Mouse (Mus musculus) neural tube, embryonic 10.5 days (tissue): ENCODE results near the gene Banp.

ENCODE experiments used
- DNase-seq: peaks from one replicate; pipeline ENCODE4 v3.0.0-alpha.2; 2017; ENCODE audit warnings: low spot score; ENCODE audit errors: extremely low spot score

The Banp gene

GRCm38 (mm10) chr8:122058951-122059350 lies 109.4 kb downstream of the Banp start:
- no peak for DNase-seq

GRCm38 (mm10) chr8:122062508-122063223 lies 113.1 kb downstream of the Banp start:
- DNase-seq: no peak

- no peak for DNase-seq
These were observed 114.8 kb downstream of the Banp start for GRCm38 (mm10) chr8:122064353-122064752.

GRCm38 (mm10) chr8:122067783-122068505 lies 118.4 kb downstream of the Banp start:
- no peak for DNase-seq

GRCm38 (mm10) chr8:122068609-122069008 lies 119.1 kb downstream of the Banp start:
- no peak for DNase-seq

- DNase-seq: no peak
These were observed 119.7 kb downstream of the Banp start for GRCm38 (mm10) chr8:122069281-122069680.

- DNase-seq: no peak
These were observed 121.6 kb downstream of the Banp start for GRCm38 (mm10) chr8:122071193-122071592.

GRCm38 (mm10) chr8:122073964-122074363 lies 124.4 kb downstream of the Banp start:
- DNase-seq: no peak

- DNase-seq: no peak
These were observed 124.9 kb downstream of the Banp start for GRCm38 (mm10) chr8:122074442-122074841.

- no peak for DNase-seq
These were observed 125.4 kb downstream of the Banp start for GRCm38 (mm10) chr8:122074977-122075376.

GRCm38 (mm10) chr8:122076183-122076842 lies 126.8 kb downstream of the Banp start:
- DNase-seq: no peak

GRCm38 (mm10) chr8:122078321-122078720 lies 128.8 kb downstream of the Banp start:
- DNase-seq: no peak
